Mouse (Mus musculus) bone marrow macrophage, adult 2 months (primary cell): ENCODE results near the gene Slco3a1.

Source experiments
- CTCF ChIP-seq: IDR thresholded peaks from 2 replicates; pipeline ENCODE4 v1.5.1; 2012; ENCODE audit warnings: low read depth, mild to moderate bottlenecking, low read length, moderate library complexity
- POLR2A ChIP-seq: IDR thresholded peaks from 2 replicates; pipeline ENCODE4 v1.6.1; 2012; ENCODE audit warnings: mild to moderate bottlenecking, low read depth, low read length, borderline replicate concordance

- no peak for TF ChIP-seq CTCF
- TF ChIP-seq POLR2A: no peak
These were observed 4.9 kb downstream of the Slco3a1 start for GRCm38 (mm10) chr7:74549686-74550085.
